Mouse (Mus musculus) MEL (cell line): ENCODE measurements around the gene Sphk2. TPM values are rescaled to one million over a fixed set of nuclear protein-coding genes. Genes with fewer than 3 reads are reported as not detected.

Source experiments
- DNase-seq: peaks from one replicate; pipeline ENCODE4 v3.0.0; 2011; ENCODE audit warnings: low read depth, low spot score
- H3K27ac ChIP-seq: 2 replicates; pipeline ENCODE4 v1.5.1; 2012; ENCODE audit warnings: low read depth, mild to moderate bottlenecking, control low read depth, low read length, moderate library complexity; ENCODE audit not compliant: control insufficient read depth
- H3K27me3 ChIP-seq, 2 experiments: fragments of 150-350 bp in 1 of 2; sonication (generic) in 1 of 2; 2 replicates each; pipeline ENCODE4 v1.6.1; 2012; ENCODE audit warnings: low read length in 2 of 2, mild to moderate bottlenecking in 2 of 2, improper control_type of control experiment in 1 of 2, moderate library complexity in 1 of 2; ENCODE audit not compliant: insufficient read depth in 2 of 2, control insufficient read depth in 1 of 2
- H3K36me3 ChIP-seq, 2 experiments: 2 replicates each; pipeline ENCODE4 v1.6.1; 2012 to 2014; ENCODE audit warnings: low read length in 2 of 2, improper control_type of control experiment in 1 of 2, inconsistent platforms in 1 of 2, mild to moderate bottlenecking in 1 of 2; ENCODE audit not compliant: insufficient read depth in 2 of 2, control insufficient read depth in 1 of 2
- H3K4me1 ChIP-seq, 2 experiments: fragments of 150-350 bp in 1 of 2; sonication (generic) in 1 of 2; 2 replicates each; pipeline ENCODE4 v1.6.1; 2012; ENCODE audit warnings: low read length in 2 of 2, improper control_type of control experiment in 1 of 2, mild to moderate bottlenecking in 1 of 2; ENCODE audit not compliant: insufficient read depth in 2 of 2, control insufficient read depth in 1 of 2
- H3K4me3 ChIP-seq, 2 experiments: fragments of 150-350 bp in 1 of 2; sonication (generic) in 1 of 2; 2 replicates each; pipeline ENCODE4 v1.5.1; 2012; ENCODE audit warnings: low read depth in 2 of 2, low read length in 2 of 2, mild to moderate bottlenecking in 2 of 2, moderate library complexity in 2 of 2, control low read depth in 1 of 2, improper control_type of control experiment in 1 of 2; ENCODE audit not compliant: control insufficient read depth in 1 of 2, insufficient read depth in 1 of 2
- H3K79me2 ChIP-seq: 2 replicates; pipeline ENCODE4 v1.6.1; 2012; ENCODE audit warnings: mild to moderate bottlenecking, low read length, moderate library complexity; ENCODE audit not compliant: control insufficient read depth, poor library complexity, insufficient read depth
- H3K9ac ChIP-seq: 2 replicates; pipeline ENCODE4 v1.6.1; 2012; ENCODE audit warnings: low read depth, mild to moderate bottlenecking, control low read depth, low read length, moderate library complexity; ENCODE audit not compliant: control insufficient read depth, poor library complexity, severe bottlenecking
- H3K9me3 ChIP-seq: fragments of 150-350 bp; sonication (generic); replicated peaks from 2 replicates; pipeline ENCODE4 v1.6.1; 2012; ENCODE audit warnings: mild to moderate bottlenecking, low read length, improper control_type of control experiment, moderate library complexity; ENCODE audit not compliant: insufficient read depth
- CHD2 ChIP-seq: IDR thresholded peaks from 2 replicates; pipeline ENCODE4 v1.6.1; 2011; ENCODE audit warnings: low read length, improper control_type of control experiment
- CTCF ChIP-seq, 3 experiments: IDR thresholded peaks in 2 of 3; conservative IDR thresholded peaks in 1 of 3; 2 replicates each; pipeline ENCODE4 v1.5.1; 2011 to 2012; ENCODE audit warnings: low read length in 3 of 3, low read depth in 2 of 3, mild to moderate bottlenecking in 2 of 3, improper control_type of control experiment in 1 of 3, inconsistent platforms in 1 of 3, mixed read lengths in 1 of 3, moderate library complexity in 1 of 3; ENCODE audit not compliant: control insufficient read depth in 1 of 3, insufficient read depth in 1 of 3, poor library complexity in 1 of 3, severe bottlenecking in 1 of 3
- E2F4 ChIP-seq: IDR thresholded peaks from 2 replicates; pipeline ENCODE4 v1.6.1; 2011; ENCODE audit warnings: low read depth, low read length, improper control_type of control experiment, borderline replicate concordance
- ELF1 ChIP-seq: IDR thresholded peaks from 2 replicates; pipeline ENCODE4 v1.6.1; 2014; ENCODE audit warnings: low read depth, mild to moderate bottlenecking, inconsistent platforms, low read length, improper control_type of control experiment, moderate library complexity
- GABPA ChIP-seq: IDR thresholded peaks from 2 replicates; pipeline ENCODE4 v1.6.1; 2012; ENCODE audit warnings: low read depth, mild to moderate bottlenecking, inconsistent platforms, low read length, improper control_type of control experiment, moderate library complexity
- JUND ChIP-seq: IDR thresholded peaks from 2 replicates; pipeline ENCODE4 v1.6.1; 2011; ENCODE audit warnings: low read depth, mild to moderate bottlenecking, improper control_type of control experiment, low read length
- KAT2A ChIP-seq: conservative IDR thresholded peaks from 2 replicates; pipeline ENCODE4 v1.6.1; 2012; ENCODE audit warnings: low read depth, low read length, improper control_type of control experiment, inconsistent platforms
- MAFK ChIP-seq: IDR thresholded peaks from 2 replicates; pipeline ENCODE4 v1.6.1; 2011; ENCODE audit warnings: low read depth, mild to moderate bottlenecking, low read length, improper control_type of control experiment, borderline replicate concordance
- MAX ChIP-seq: IDR thresholded peaks from 2 replicates; pipeline ENCODE4 v1.6.1; 2011; ENCODE audit warnings: low read length, improper control_type of control experiment
- MXI1 ChIP-seq: IDR thresholded peaks from 2 replicates; pipeline ENCODE4 v1.6.1; 2011; ENCODE audit warnings: mild to moderate bottlenecking, low read depth, low read length, improper control_type of control experiment
- NRF1 ChIP-seq: IDR thresholded peaks from 2 replicates; pipeline ENCODE4 v1.6.1; 2014; ENCODE audit warnings: low read depth, mild to moderate bottlenecking, inconsistent platforms, low read length, improper control_type of control experiment, moderate library complexity; ENCODE audit not compliant: poor library complexity, insufficient read depth, severe bottlenecking
- POLR2A ChIP-seq, 2 experiments: IDR thresholded peaks; 2 replicates each; pipeline ENCODE4 v1.6.1; 2011 to 2012; ENCODE audit warnings: low read length in 2 of 2, mild to moderate bottlenecking in 2 of 2, control low read depth in 1 of 2, improper control_type of control experiment in 1 of 2, low read depth in 1 of 2, moderate library complexity in 1 of 2; ENCODE audit not compliant: control insufficient read depth in 1 of 2, insufficient read depth in 1 of 2, poor library complexity in 1 of 2
- POLR2AphosphoS2 ChIP-seq: IDR thresholded peaks from 2 replicates; pipeline ENCODE4 v1.6.1; 2011; ENCODE audit warnings: low read length, improper control_type of control experiment
- SIN3A ChIP-seq: IDR thresholded peaks from 2 replicates; pipeline ENCODE4 v1.6.1; 2012; ENCODE audit warnings: low read length, improper control_type of control experiment, inconsistent platforms
- TBP ChIP-seq: IDR thresholded peaks from 2 replicates; pipeline ENCODE4 v1.8.0; 2011; ENCODE audit warnings: low read depth, low read length, improper control_type of control experiment
- USF1 ChIP-seq: IDR thresholded peaks from 2 replicates; pipeline ENCODE4 v1.6.1; 2014; ENCODE audit warnings: low read depth, mild to moderate bottlenecking, inconsistent platforms, low read length, improper control_type of control experiment, moderate library complexity
- polyA plus RNA-seq, 2 experiments: library from polyadenylated mRNA; stranded (reverse) in 1 of 2; unstranded in 1 of 2; fragments of >175 nt in 1 of 2; fragments of >200 nt in 1 of 2; gene quantifications; 2 replicates each; pipeline versions ENCODE4 v1.2.1 to v1.2.4; 2012; ENCODE audit warnings: low replicate concordance in 2 of 2, low read depth in 1 of 2; ENCODE audit not compliant: insufficient read length in 2 of 2, insufficient read depth in 1 of 2, missing spikeins in 1 of 2
- total RNA-seq: library from RNA; depleted of rRNA; stranded (reverse); fragments of 300-350 nt; gene quantifications from 2 replicates; pipeline ENCODE4 v1.2.3, GENCODE M21; 2012

Sphk2 gene
- total and polyA plus RNA-seq, 3 experiments = 21.0 to 40.2 TPM; not detected in 1

DNA sequence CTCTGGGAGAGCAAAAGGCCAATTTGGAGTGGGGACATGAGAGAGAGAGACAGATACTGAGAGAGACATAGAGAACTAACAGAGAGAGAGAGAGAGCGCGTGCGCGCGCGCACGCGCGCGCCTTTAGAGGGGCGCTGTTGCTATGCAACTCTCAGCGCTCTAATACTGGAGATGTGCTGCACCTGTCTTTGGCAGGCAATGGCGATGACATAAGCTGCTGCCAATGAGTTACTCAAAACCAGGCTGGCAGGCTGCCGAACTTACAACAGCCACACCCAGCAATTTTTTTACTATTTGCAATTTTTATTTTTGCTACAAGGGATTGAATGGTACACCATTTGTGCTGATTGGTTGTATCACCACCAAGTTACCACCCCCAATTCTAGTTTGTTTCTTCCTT is 50.0 kb downstream of the Sphk2 start:
- no peak overlapping the region for H3K27ac ChIP-seq
- H3K27me3 ChIP-seq = peaks cover 0 to 4% of the 10 kb centered on the region in 2 experiments; a peak in 3 of 4 replicates
- H3K36me3 ChIP-seq = no peaks in the 10 kb centered on the region
- H3K4me1 ChIP-seq = no peaks in the 10 kb centered on the region
- H3K9me3 ChIP-seq = no peaks in the 10 kb centered on the region
- no peaks in the 10 kb centered on the region for H3K79me2 ChIP-seq
- DNase-seq = no peak
- TF ChIP-seq USF1 (no peak), JUND (no peak), CTCF (IDR thresholded peaks at IDR 0.05 in 2 of 3, conservative IDR thresholded peaks at IDR 0.05 in 1 of 3; ENCODE audit: control insufficient read depth in 1 of 3, insufficient read depth in 1 of 3, low read depth in 2 of 3, low read length in 3 of 3, poor library complexity in 1 of 3, severe bottlenecking in 1 of 3) (no peak), POLR2A (IDR thresholded peaks at IDR 0.05; ENCODE audit: control insufficient read depth in 1 of 2, insufficient read depth in 1 of 2, low read depth in 1 of 2, low read length in 2 of 2, poor library complexity in 1 of 2) (no peak), SIN3A (no peak), ELF1 (no peak), MAX (no peak), GABPA (no peak), E2F4 (no peak), MAFK (no peak), MXI1 (no peak), CHD2 (no peak), KAT2A (no peak), NRF1 (no peak), POLR2AphosphoS2 (no peak), TBP (no peak)
- TF ChIP-seq, all 39 proteins: peak for 0
- Histone ChIP-seq H3K9ac (no peak overlapping the region), H3K4me3 (no peak overlapping the region)

DNA sequence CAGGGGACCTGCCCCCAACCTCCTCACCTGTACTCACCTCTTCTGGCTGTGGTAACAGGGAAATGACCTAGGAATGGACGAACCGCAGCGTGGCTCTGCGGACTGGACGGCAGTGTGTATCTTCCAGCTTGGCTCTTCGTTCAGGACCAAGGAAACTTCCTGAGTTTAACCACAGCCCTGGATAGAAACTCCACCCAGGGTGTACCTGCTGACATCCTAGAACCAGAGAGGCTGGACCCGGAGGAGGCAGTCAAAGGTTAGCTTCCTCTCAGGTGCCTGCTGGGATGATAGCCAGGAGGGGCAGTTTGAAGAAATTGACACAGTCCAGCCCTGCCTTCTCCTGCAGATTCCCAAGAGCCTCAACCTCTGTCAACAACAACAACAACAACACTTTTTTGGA is 51.6 kb downstream of the Sphk2 start, which contains the start of gene Fut2:
Gene Fut2 (minus strand): TSS at position 234 of the 400 bp plus-strand sequence.
- no peaks in the 10 kb centered on the region for H3K79me2 ChIP-seq
- no peak within 1 kb of the TSS for H3K4me3 ChIP-seq
- H3K4me1 ChIP-seq = no peaks in the 10 kb centered on the region
- H3K27ac ChIP-seq = no peak within 1 kb of the TSS
- no peak within 1 kb of the TSS for H3K9ac ChIP-seq
- H3K9me3 ChIP-seq = no peaks in the 10 kb centered on the region
- DNase-seq = no peak
- H3K27me3 ChIP-seq = peaks cover 0 to 2% of the 10 kb centered on the region in 2 experiments; a peak in 3 of 4 replicates
- TF ChIP-seq TBP = no peak
- no peaks in the 10 kb centered on the region for H3K36me3 ChIP-seq
